Mouse (Mus musculus) liver, adult 2 months (tissue): ENCODE results near the gene Ndufa7.

ENCODE experiments used
- CTCF ChIP-seq: fragments of 200-500 bp; IDR thresholded peaks from 2 replicates; pipeline ENCODE4 v1.5.1; 2011; ENCODE audit warnings: low read depth, low read length, control low read depth
- POLR2A ChIP-seq: fragments of 200-500 bp; IDR thresholded peaks from 2 replicates; pipeline ENCODE4 v1.6.1; 2011; ENCODE audit warnings: low read length, control low read depth; ENCODE audit not compliant: insufficient read depth; ENCODE audit errors: extremely low read depth

GRCm38 (mm10) chr17:33812990-33813389, 11.4 kb upstream of the Ndufa7 start:
- TF ChIP-seq CTCF (no peak), POLR2A (no peak)
